Mouse (Mus musculus) olfactory bulb, adult 2 months (tissue): Measurements from ENCODE around the gene Sipa1. TPM values are rescaled to one million over a fixed set of nuclear protein-coding genes. Genes with fewer than 3 reads are reported as not detected.
A peak's percentile ranks its signal among the peaks of the same experiment; 100 is the strongest.

ENCODE experiments used
- H3K27ac ChIP-seq: fragments of 200-500 bp; 2 replicates; pipeline ENCODE4 v1.5.1; 2012; ENCODE audit warnings: low read depth, low read length; ENCODE audit not compliant: insufficient read depth
- H3K4me1 ChIP-seq: fragments of 200-500 bp; 2 replicates; pipeline ENCODE4 v1.6.1; 2012; ENCODE audit warnings: low read length; ENCODE audit not compliant: control insufficient read depth, insufficient read depth
- H3K4me3 ChIP-seq: fragments of 200-500 bp; 2 replicates; pipeline ENCODE4 v1.5.1; 2012; ENCODE audit warnings: mild to moderate bottlenecking, low read depth, low read length, moderate library complexity; ENCODE audit not compliant: insufficient read depth
- CTCF ChIP-seq: fragments of 200-500 bp; IDR thresholded peaks from 2 replicates; pipeline ENCODE4 v1.5.1; 2012; ENCODE audit warnings: low read depth, mild to moderate bottlenecking, low read length, moderate library complexity; ENCODE audit not compliant: insufficient read depth
- POLR2A ChIP-seq: fragments of 200-500 bp; IDR thresholded peaks from 2 replicates; pipeline ENCODE4 v1.6.1; 2012; ENCODE audit warnings: mild to moderate bottlenecking, low read depth, low read length, moderate library complexity; ENCODE audit not compliant: insufficient read depth
- WGBS: fragments of 180-500 bp; shearing (Covaris S2); methylation state at CpG from one replicate; pipeline ENCODE4 v1.1.7; 2018; 5-methylcytosine and 5-hydroxymethylcytosine counted together
- polyA plus RNA-seq: library from polyadenylated mRNA; stranded (reverse); fragments of >200 nt; gene quantifications from 2 replicates; pipeline ENCODE4 v1.2.4, GENCODE M21; 2012; ENCODE audit warnings: low replicate concordance; ENCODE audit not compliant: missing spikeins, insufficient read depth, insufficient read length

The Sipa1 gene
- polyA plus RNA-seq, 1 experiment: not detected

DNA sequence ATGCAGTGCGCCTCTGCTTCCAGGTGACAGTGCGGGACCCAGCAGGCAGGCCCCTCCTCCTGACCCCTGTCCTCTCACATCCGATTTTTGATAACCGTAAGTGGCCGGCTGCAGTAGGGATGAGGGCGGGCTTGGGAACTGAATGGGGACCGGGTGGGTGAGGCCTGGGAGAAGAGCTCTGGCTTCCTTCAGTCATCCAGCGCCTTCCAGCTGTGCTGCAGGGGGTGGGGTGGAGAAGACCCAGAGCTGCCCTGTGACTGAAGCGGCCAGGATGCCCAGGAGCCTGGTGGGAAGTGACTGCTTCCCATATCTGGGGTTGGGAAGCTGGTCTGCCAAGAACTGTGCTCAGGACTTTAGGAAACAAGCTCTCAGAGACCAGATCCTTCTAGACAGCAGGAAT, 23.2 kb downstream of the Sipa1 start:
- no peak for TF ChIP-seq CTCF
- no peak for TF ChIP-seq POLR2A
- H3K27ac ChIP-seq: no peak overlapping the region
- H3K4me1 ChIP-seq: peaks cover 18% of the 10 kb centered on the region
- H3K4me3 ChIP-seq: no peak overlapping the region
- WGBS: 83% methylated on average over 9 of the region's 9 CpGs

- 85% methylated on average over 18 of the region's 18 CpGs for WGBS
- Histone ChIP-seq H3K4me3 (peak overlapping the region; percentile 89), H3K4me1 (peaks cover 18% of the 10 kb centered on the region), H3K27ac (no peak overlapping the region)
- TF ChIP-seq POLR2A (no peak), CTCF (no peak)
These were observed 25.0 kb downstream of the Sipa1 start for GRCm38 (mm10) chr19:5638416-5639005.

DNA sequence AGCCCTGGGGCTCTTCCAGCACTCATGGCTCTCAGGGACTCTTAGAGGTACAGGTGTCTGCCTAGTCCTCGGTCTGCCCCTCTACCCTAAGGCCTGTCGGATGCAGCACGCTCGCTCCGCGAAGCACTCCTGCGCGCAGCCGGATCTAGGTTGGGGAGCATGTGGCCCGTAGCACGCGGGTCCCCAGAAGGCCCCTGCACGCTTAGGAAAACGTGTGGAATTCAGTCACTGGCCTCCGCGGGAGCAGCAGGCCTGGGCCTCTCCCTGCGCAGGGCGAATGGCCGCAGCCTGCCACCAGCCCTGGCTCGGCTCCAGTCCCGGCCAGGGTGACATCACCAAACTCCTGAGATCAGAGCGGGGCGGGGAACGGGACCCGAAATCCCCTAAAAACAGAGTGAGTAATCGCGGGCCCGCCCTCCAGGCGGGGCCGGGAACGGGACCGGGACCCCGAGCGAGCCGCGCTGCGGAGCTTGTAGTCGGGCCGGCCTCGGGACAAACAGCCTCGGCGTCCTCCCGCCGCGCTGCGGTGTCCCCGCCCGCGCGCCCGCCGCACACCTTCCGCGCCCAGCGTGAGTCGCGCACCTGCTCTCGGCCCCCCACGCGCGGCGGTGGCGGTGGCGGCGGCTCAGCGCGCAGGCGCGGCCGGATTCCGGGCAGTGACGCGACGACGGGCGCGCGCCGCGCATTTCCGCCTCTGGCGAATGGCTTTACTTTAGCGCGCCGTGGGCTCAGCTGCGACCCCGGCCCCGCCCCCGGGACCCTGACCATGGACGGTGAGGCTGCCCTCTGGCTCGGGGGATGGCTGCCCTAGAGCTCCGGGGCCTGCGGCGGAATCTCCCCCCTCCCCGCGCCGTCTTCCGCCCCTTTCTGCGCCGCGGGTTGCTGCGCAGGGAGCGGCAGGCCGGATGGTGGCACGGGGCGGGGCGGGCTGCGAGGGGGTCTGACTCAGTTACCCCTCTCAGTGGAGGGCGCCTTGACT, 26.1 kb downstream of the Sipa1 start, which contains the start of gene Rela:
Rela (plus strand) TSS at position 415 of the 979 bp plus-strand sequence.
- H3K4me1 ChIP-seq: peaks cover 18% of the 10 kb centered on the region
- peak within 1 kb of the TSS; percentile 97 for H3K27ac ChIP-seq
- peak; percentile 85 for TF ChIP-seq POLR2A
- TF ChIP-seq CTCF: no peak
- under 1% methylated on average over 108 of the region's 109 CpGs for WGBS
- peak within 1 kb of the TSS; percentile 89 for H3K4me3 ChIP-seq

GRCm38 (mm10) chr19:5636571-5637041, 26.9 kb downstream of the Sipa1 start:
- Histone ChIP-seq H3K4me3 (peak overlapping the region; percentile 89), H3K27ac (peak overlapping the region; percentile 97), H3K4me1 (peaks cover 18% of the 10 kb centered on the region)
- TF ChIP-seq CTCF: no peak
- TF ChIP-seq POLR2A: no peak
- WGBS: 22% methylated on average over 12 of the region's 12 CpGs

DNA sequence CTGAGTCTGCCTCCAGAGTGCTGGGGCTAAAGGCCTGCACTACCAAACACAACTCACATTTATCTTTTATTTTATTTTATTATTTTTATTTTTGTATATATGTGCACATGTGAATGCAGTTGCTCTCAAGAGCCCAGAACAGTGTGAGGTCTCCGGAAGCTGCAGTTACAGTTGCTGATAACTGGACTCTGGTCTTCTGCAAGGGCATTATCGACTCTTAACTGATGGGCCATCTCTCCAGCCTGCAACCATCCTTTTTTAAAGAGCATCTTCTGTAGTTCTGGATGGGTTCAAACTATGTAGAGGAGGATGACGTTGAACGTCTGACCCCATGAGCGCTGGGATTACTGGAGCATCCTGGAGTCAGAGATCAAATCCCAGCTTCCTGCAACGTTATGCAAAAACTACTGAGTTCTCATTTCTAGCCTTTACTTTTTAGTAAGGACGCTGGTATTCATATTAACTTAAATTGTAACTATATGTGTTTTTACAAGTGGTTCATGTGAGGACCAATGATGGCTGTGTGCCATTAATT, 27.4 kb downstream of the Sipa1 start:
- no peak overlapping the region for H3K27ac ChIP-seq

GRCm38 (mm10) chr19:5632120-5632519, 31.4 kb downstream of the Sipa1 start:
- TF ChIP-seq CTCF: no peak
- no peak for TF ChIP-seq POLR2A
- no peak overlapping the region for H3K4me3 ChIP-seq
- peaks cover 5% of the 10 kb centered on the region for H3K4me1 ChIP-seq
- WGBS: 83% methylated on average over 9 of the region's 9 CpGs
- H3K27ac ChIP-seq: no peak overlapping the region

More for the DNA sequence above, 27.4 kb downstream of the Sipa1 start:
- TF ChIP-seq POLR2A (no peak), CTCF (no peak)
- Histone ChIP-seq H3K4me3 (no peak overlapping the region), H3K4me1 (peaks cover 18% of the 10 kb centered on the region)
- WGBS: 77% methylated on average over 7 of the region's 7 CpGs

DNA sequence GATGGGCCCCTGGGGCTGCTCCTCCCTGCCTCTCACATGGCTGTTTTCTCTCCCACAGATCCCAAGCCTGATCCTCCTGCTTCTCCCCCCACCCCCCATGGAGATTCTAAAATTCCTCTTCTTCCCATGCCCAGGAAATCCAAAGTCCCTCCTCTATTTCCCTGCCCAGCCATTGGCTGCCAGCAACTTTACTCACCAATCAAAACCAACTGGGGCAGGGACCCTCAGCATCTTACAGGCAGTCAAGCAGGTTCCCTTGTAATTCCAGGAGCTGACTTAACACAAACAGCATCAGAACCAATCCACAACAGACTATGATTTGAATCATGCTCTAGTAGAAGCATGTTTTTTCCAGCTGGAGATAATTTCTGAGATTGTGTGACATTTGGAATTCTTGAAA, 33.6 kb downstream of the Sipa1 start:
- no peak overlapping the region for H3K4me3 ChIP-seq
- no peaks in the 10 kb centered on the region for H3K4me1 ChIP-seq
- H3K27ac ChIP-seq: no peak overlapping the region
- no peak for TF ChIP-seq CTCF
- no peak for TF ChIP-seq POLR2A

GRCm38 (mm10) chr19:5625311-5625710, 38.2 kb downstream of the Sipa1 start:
- no peak overlapping the region for H3K27ac ChIP-seq

DNA sequence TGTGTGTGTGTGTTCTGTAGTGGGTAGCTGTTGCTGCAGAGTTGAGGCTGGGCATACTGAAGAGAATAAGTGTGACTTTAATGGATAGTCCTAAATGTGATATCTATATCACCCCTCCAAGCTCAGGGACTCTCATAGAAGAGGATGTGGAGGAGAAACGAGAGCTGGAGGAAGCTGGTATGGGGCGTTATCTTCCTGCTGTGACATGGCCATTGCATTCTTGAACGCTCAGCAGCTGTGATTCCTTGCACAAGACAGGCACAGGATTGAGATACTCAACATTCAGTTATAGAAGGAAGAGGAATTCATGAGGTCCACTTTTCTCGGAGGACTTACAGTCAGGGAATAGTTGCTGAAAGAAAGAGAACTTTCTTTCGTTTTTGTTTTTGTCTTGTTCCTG, 41.6 kb downstream of the Sipa1 start:
- Histone ChIP-seq H3K4me1 (no peaks in the 10 kb centered on the region), H3K27ac (no peak overlapping the region), H3K4me3 (no peak overlapping the region)
- WGBS: 80% methylated on average over 5 of the region's 5 CpGs
- no peak for TF ChIP-seq POLR2A
- no peak for TF ChIP-seq CTCF

More at GRCm38 (mm10) chr19:5625311-5625710, 38.2 kb downstream of the Sipa1 start:
- Histone ChIP-seq H3K4me3 (no peak overlapping the region), H3K4me1 (no peaks in the 10 kb centered on the region)
- 86% methylated on average over 8 of the region's 8 CpGs for WGBS
- TF ChIP-seq POLR2A (no peak), CTCF (no peak)
